Mouse (Mus musculus) adrenal gland, postnatal 25 days (tissue): ENCODE data around the gene Osbpl5. TPM values are rescaled to one million over a fixed set of nuclear protein-coding genes. Genes with fewer than 3 reads are reported as not detected.
A peak's percentile ranks its signal among the peaks of the same experiment; 100 is the strongest.

Experiments
- DNase-seq: peaks from one replicate; pipeline ENCODE4 v3.0.0; 2021; ENCODE audit warnings: mixed read lengths
- total RNA-seq: library from RNA; stranded (reverse); gene quantifications from 2 replicates; pipeline ENCODE4 v1.2.3, GENCODE M21; 2021

The Osbpl5 gene
- total RNA-seq, 1 experiment from 2014 or later, result 37.0 TPM

DNA sequence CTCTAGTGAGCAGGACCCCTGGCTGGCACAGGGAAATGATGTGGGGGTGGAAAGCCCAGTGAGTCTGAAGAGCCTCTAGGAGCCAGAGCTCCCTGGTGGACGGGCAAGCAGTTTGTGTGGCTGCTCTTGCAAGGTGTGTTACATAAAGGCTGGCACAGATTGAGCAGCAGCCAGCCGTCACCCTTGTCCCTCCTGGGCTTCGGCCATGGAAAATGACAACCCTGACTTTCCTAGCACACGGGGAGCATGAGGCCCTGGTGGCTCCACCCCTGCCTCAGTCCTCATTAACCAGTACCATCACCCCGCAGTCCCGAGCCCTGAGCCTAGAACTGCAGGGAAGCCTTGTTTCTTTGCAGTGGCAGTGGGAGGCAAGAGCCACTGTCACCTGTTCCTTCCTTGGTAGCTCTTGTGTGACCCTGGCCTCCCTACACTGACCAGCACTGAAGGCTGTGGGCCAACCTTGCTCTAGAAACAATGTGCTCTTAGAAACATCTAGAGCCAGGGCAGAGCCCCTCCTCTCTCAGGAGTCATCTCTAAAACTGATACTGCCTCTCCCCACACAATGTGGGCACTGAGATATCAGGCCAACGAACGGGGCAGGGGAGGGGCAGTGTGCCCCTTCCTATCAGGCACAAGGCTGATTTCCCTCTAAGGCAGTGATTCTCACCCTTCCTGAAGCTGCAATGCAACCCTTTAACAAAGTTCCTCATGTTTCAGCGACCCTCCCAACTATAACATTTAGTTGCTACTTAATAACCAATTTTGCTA lies 1.2 kb downstream of the Osbpl5 start:
- DNase-seq, result no peak

DNA sequence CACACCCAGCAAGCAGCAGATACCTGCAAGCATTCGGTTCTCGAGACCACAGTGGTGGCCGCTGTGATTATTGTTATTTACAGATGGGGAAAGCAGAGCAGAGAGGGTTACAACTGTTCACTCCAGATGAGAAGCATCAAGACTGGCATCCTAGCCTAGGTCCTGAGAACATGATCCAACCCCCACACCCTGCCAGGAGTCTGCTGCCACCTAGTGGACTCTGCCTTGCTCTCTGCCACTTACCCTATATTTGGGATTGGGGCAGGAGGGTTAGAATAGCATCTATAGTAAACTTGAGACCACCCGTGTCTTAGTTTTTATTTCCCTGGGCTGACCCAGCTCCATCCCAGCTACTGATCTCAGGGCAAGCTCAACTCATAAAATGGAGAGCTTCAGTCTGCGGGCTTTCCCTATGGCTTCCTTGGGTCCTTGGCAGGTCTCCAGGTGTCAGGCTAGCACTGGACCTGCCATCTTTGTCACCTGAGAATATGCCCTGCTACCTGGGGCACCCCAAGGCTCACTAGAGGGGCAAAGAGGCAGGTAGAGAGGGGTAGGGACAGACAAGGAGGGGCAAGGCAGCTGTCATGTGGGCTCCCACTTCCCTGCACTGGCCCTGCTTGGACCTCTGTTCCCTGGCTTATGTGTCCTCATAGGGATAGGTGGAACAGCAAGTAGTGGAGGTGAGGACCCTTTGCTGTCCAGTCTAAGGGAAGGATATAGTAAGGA lies 2.6 kb downstream of the Osbpl5 start:
- DNase-seq, result peak; percentile 65

GRCm38 (mm10) chr7:143752606-143753005 lies 4.2 kb downstream of the Osbpl5 start:
- no peak for DNase-seq

GRCm38 (mm10) chr7:143752056-143752455 lies 4.7 kb downstream of the Osbpl5 start:
- no peak for DNase-seq

DNA sequence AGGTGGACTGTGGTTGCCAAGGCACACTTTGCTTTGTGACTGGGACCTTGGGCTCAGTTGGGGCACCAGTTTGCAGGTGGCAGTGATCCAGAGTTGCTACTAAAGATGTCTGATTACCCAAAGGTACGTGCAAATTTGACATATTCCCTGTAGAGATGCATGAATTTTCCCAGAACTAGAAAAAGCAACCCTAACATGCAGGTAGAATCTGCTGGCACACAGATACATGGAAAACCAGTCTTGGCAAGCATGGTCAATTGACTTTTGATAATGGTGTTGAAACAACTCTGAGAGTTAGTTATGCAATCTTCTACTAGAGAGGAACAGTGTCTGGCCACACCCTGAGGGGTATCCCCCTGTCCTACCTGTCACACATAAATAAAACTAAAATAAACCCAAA lies 5.4 kb downstream of the Osbpl5 start:
- no peak for DNase-seq

- no peak for DNase-seq
Measured at GRCm38 (mm10) chr7:143749045-143749444, 7.7 kb downstream of the Osbpl5 start.

DNA sequence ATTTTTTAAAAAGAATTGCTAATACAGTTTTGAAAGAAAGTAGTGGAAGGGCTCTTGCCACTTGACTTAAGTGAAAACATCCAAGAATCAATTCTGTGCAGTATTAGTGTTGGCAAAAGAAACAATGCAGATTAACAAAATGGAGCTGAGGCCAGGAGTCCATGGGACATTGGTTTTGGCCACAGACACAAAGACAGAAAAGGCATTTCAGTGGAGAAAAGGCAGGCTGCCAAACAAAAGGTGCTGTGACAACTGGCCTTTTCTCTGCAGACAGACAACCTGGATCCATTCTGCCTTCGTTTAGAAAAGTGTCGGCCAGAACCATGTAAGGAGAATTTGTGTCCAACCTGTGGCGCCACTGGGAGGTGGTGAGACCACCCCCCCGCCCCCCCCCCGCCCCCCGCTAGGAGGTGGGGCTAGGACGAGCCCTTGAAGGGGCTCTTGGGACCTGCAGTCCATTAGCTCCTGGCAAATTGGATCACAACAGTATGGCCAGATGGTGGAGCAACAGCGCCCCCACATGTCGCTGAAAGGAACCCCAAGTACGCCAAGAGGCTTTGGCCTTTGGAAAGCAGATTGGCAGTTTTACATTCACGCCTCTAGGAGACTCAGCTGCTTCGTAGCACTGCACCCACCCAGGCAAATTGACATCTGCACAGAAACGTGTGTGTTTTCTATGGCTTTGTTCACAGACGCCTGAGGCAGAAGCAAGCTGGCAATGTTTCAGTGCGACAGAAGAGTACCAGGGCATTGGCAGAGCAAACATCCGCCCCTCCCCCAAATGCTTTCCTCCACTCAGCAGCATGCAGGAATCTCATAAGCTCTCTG lies 8.5 kb downstream of the Osbpl5 start:
- DNase-seq, result peak; percentile 89

- no peak for DNase-seq
Measured at GRCm38 (mm10) chr7:143740653-143741052, 16.1 kb downstream of the Osbpl5 start.

GRCm38 (mm10) chr7:143739511-143740461 lies 17.0 kb downstream of the Osbpl5 start:
- peak; percentile 88 for DNase-seq

- DNase-seq, result no peak
Measured at GRCm38 (mm10) chr7:143738601-143739006, 18.2 kb downstream of the Osbpl5 start.

GRCm38 (mm10) chr7:143738194-143738593 lies 18.6 kb downstream of the Osbpl5 start:
- no peak for DNase-seq

DNA sequence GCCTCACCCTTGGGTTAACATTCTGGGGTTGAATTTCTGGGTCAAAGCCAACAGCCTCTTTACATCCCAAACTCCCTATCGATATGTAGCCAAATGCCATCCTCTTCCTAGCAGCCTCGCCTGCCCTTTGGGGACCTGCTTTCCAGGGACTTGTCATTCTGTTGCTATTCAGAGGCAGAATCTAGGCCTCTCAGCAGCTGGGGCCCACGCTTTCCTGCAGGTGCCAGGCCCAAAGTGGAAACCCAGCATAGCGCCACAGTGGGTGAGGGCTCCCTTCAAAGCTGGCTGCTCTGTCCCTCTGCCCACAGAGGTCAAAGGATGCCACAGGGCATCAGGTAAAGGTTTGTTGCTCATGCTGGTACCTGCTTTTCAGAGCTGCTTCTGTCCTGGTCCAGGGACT lies 23.0 kb downstream of the Osbpl5 start:
- no peak for DNase-seq

- no peak for DNase-seq
Measured at GRCm38 (mm10) chr7:143729886-143730285, 26.9 kb downstream of the Osbpl5 start.

GRCm38 (mm10) chr7:143726396-143726795 lies 30.4 kb downstream of the Osbpl5 start:
- no peak for DNase-seq

DNA sequence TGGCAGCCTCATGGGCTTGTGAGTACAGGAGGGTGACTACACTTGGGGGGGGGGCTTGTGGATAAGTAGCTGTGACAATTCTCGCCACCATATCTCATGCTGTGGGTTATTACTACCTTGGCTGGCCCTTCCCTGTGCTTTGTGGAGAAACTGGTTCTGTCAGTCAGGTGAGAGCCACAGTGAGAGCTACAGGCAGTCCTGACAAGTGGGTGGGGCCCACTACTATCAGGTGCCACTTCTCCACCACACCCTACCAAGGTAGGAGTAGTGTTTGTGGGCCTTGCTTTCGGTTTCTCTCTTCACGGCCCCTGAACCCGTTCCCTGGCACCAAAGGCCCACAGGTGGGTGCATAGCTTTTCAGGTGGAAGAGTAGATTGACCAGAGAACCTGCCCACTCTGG lies 32.9 kb downstream of the Osbpl5 start:
- DNase-seq, result no peak

GRCm38 (mm10) chr7:143722646-143723045 lies 34.1 kb downstream of the Osbpl5 start:
- no peak for DNase-seq

DNA sequence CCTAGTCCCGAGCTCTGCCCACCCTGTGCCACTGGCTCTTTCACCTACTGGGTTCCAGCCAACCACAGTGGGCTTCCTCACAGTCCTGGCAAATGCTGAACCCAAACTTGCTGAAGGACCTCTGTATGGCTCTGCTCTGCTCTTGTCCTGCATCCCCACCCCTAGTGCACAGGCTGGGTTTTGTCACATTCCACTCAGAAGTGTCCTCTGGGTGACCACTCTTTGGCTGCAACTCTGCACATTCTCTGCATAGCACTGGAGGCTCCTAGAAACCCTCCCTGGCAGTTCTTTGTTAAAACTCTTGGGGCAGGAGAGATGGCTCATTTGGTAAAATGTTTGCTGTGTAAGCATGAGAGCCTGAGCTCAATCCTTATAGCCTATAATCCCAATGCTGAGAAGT lies 39.0 kb downstream of the Osbpl5 start:
- DNase-seq, result no peak

- no peak for DNase-seq
Measured at GRCm38 (mm10) chr7:143713421-143713820, 43.4 kb downstream of the Osbpl5 start.

DNA sequence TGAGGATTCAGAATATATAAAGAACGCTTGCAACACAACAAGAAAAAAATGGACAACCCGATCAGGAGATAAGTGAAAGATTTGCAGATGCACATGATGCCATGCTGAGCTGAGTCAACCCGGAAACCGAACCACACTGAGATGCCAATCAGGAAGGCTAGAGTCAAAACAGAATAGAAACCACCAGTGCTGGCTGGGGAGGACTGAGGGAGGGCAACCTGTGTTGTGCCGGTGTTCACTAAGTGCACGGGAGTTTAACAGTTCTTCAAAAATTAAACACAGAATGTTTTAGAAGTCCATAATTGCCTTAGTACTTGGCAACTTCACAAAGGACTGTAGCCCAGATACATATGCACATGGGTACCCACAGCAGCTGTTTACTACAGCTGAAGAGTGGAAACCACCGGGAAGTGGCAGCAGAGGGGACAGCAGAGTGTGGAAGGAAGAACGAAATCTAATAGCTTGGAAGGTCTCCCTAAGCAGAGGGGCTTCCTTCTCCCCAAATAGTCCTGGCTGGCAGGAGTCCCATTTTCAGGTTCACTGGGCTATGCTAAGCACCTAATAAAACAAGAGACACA lies 43.9 kb downstream of the Osbpl5 start:
- DNase-seq, result no peak

GRCm38 (mm10) chr7:143712023-143712422 lies 44.8 kb downstream of the Osbpl5 start:
- no peak for DNase-seq

GRCm38 (mm10) chr7:143711381-143711780 lies 45.4 kb downstream of the Osbpl5 start:
- DNase-seq, result no peak
